In genomic region chr12:30258641-30259040, GRCm38 (mm10) we compare ENCODE assay signal across 24 mouse cellular contexts.
"Had no signal": no experiment of that assay in that cellular context is flagged by ENCODE, and none has a peak within 500 bp of the region (broad histone marks: within the 10 kb centered on the region; RNA-seq: fewer than 3 reads in every experiment).

No protein-coding gene starts in this region.

- H3K9me3 ChIP-seq: heart, embryonic 12.5 days; hindbrain, embryonic 13.5 days; hindbrain, embryonic 15.5 days; kidney, embryonic 15.5 days; limb, embryonic 12.5 days had no signal

- H3K27me3 ChIP-seq: heart, embryonic 12.5 days; hindbrain, embryonic 13.5 days; hindbrain, embryonic 15.5 days; kidney, embryonic 15.5 days had no signal

- H3K27ac ChIP-seq: gastrocnemius, adult 2 months; hindbrain, embryonic 13.5 days; hindbrain, embryonic 15.5 days; hindbrain, postnatal 0 days; kidney, embryonic 15.5 days; kidney, postnatal 0 days; limb, embryonic 12.5 days had no signal

- H3K4me2 ChIP-seq: heart, embryonic 12.5 days; hindbrain, embryonic 13.5 days; hindbrain, embryonic 15.5 days; kidney, embryonic 15.5 days; limb, embryonic 12.5 days had no signal

- H3K9ac ChIP-seq: heart, embryonic 12.5 days; hindbrain, embryonic 13.5 days; hindbrain, embryonic 15.5 days; kidney, embryonic 15.5 days; limb, embryonic 12.5 days had no signal

- H3K4me3 ChIP-seq: gastrocnemius, adult 2 months; heart, embryonic 12.5 days; hindbrain, embryonic 13.5 days; hindbrain, embryonic 15.5 days; kidney, embryonic 15.5 days; limb, embryonic 12.5 days had no signal

- DNase-seq: gastrocnemius, adult 2 months; gastrocnemius, postnatal 10 days; gastrocnemius, postnatal 25 days; heart, adult 18-20 months; heart, postnatal 10 days; heart, postnatal 36 days; kidney, adult 11 months; kidney, adult 2 months; kidney, adult 9 months; kidney, postnatal 14 days; kidney, postnatal 36 days; layer of hippocampus, adult 9-11 months; layer of hippocampus, postnatal 36 days; left cerebral cortex, postnatal 4 days; liver had no signal

- H3K4me1 ChIP-seq: heart, embryonic 12.5 days; hindbrain, embryonic 15.5 days had no signal

- H3K36me3 ChIP-seq: heart, embryonic 12.5 days; hindbrain, embryonic 13.5 days; hindbrain, embryonic 15.5 days; kidney, embryonic 15.5 days; limb, embryonic 12.5 days had no signal

- ATAC-seq: forebrain, embryonic 16.5 days; hindbrain, postnatal 0 days; intestine, embryonic 16.5 days had no signal
